Mouse (Mus musculus): ENCODE measurements around the gene Pptc7.

DNA sequence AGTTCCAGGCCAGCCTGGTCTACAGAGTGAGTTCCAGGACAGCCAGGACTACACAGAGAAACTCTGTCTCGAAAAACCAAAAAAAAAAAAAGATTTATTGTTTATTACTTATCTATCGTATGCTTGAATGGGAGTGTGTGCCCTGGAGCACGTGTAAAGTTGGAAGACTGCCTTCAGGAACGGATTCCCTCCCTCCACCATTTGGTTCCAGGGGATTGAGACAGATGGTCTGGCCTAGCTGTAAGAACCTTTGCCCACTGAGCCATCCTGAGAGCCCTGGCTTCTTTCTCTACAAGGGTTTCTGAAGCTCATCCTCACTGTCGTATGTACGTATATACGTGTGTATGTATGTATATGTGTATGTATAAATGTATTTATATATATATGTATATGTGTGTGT is 5.2 kb upstream of the Pptc7 start:
- no peak for TF ChIP-seq POLR2A (IDR thresholded peaks at IDR 0.05; ENCODE audit: borderline replicate concordance, low read depth, low read length)
- TF ChIP-seq CTCF (IDR thresholded peaks at IDR 0.05; ENCODE audit: low read depth, low read length) = no peak

Measured in bone marrow macrophage, adult 2 months (primary cell).